Mouse (Mus musculus) intestine, embryonic 16.5 days (tissue): ENCODE data around the gene Gatd1. TPM values are rescaled to one million over a fixed set of nuclear protein-coding genes. Genes with fewer than 3 reads are reported as not detected.
A peak's percentile ranks its signal among the peaks of the same experiment; 100 is the strongest.

ENCODE experiments used
- ATAC-seq: fragments of 200-750 bp; cut with Nextera tagmentation; 2 replicates; pipeline ENCODE4 v1.8.0; 2017; ENCODE audit warnings: moderate TSS enrichment, moderate library complexity
- H3K27ac ChIP-seq: fragments of 300-500 bp; sonication (generic); 2 replicates; pipeline ENCODE4 v1.5.1; 2014; ENCODE audit warnings: mild to moderate bottlenecking, low read length
- H3K27me3 ChIP-seq: fragments of 300-500 bp; sonication (generic); replicated peaks from 2 replicates; pipeline ENCODE4 v1.6.1; 2014; ENCODE audit warnings: low read length, control low read depth, mixed read lengths; ENCODE audit not compliant: control insufficient read depth, insufficient read depth
- H3K36me3 ChIP-seq: fragments of 300-500 bp; sonication (generic); 2 replicates; pipeline ENCODE4 v1.6.1; 2014; ENCODE audit warnings: low read length, control low read depth; ENCODE audit not compliant: control insufficient read depth, insufficient read depth
- H3K4me1 ChIP-seq: fragments of 300-500 bp; sonication (generic); 2 replicates; pipeline ENCODE4 v1.6.1; 2014; ENCODE audit warnings: low read length, control low read depth, mixed read lengths; ENCODE audit not compliant: control insufficient read depth, insufficient read depth
- H3K4me2 ChIP-seq: fragments of 300-500 bp; sonication (generic); 2 replicates; pipeline ENCODE4 v1.6.1; 2014; ENCODE audit warnings: low read depth, low read length, control low read depth
- H3K4me3 ChIP-seq: fragments of 300-500 bp; sonication (generic); 2 replicates; pipeline ENCODE4 v1.5.1; 2014; ENCODE audit warnings: mild to moderate bottlenecking, low read length
- H3K9ac ChIP-seq: fragments of 300-500 bp; sonication (generic); 2 replicates; pipeline ENCODE4 v1.6.1; 2014; ENCODE audit warnings: low read depth, low read length
- H3K9me3 ChIP-seq: fragments of 300-500 bp; sonication (generic); 2 replicates; pipeline ENCODE4 v1.6.1; 2016; ENCODE audit warnings: low read length, control low read depth; ENCODE audit not compliant: control insufficient read depth
- WGBS: fragments of 180-500 bp; shearing (Covaris S2); extraction: QIAGEN DNeasy Blood & Tissue Kit; methylation state at CpG from one replicate; pipeline ENCODE4 v1.1.7; 2014; 5-methylcytosine and 5-hydroxymethylcytosine counted together
- polyA plus RNA-seq: library from polyadenylated mRNA; unstranded; fragments of >200 nt; fragmentation: Nextera tagmentation; extraction: Ambion mirVana; gene quantifications from 2 replicates; pipeline ENCODE4 v1.2.1, GENCODE M21; 2015

Gene Gatd1
- polyA plus RNA-seq, 1 experiment from 2014 or later, result 47.5 TPM

DNA sequence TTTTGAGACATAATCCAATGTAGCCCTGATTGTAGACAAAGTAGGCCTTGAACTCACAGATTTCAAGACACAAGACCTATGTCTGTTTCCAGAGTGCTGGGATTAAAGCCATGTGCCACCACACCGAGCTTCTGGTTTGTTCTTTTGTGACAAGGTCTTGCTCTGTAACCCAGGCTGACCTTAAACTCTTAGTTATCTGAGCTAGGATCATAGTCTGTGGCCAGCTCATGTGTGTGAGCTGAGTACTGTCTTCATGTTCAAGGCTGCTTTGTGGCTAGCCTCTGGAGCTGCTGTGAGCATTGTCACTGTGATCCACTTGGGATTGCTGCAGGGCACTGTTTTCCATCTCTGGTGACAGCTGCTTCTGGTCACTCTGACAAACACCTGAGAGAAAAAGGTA lies 18.6 kb downstream of the Gatd1 start:
- Histone ChIP-seq H3K9ac (no peak overlapping the region), H3K4me3 (no peak overlapping the region), H3K27ac (no peak overlapping the region), H3K27me3 (no peaks in the 10 kb centered on the region), H3K9me3 (no peaks in the 10 kb centered on the region), H3K4me1 (peaks cover 10% of the 10 kb centered on the region), H3K4me2 (no peak overlapping the region), H3K36me3 (peaks cover 8% of the 10 kb centered on the region)
- WGBS, result 80% methylated on average over 1 of the region's 1 CpGs
- ATAC-seq, result no peak

DNA sequence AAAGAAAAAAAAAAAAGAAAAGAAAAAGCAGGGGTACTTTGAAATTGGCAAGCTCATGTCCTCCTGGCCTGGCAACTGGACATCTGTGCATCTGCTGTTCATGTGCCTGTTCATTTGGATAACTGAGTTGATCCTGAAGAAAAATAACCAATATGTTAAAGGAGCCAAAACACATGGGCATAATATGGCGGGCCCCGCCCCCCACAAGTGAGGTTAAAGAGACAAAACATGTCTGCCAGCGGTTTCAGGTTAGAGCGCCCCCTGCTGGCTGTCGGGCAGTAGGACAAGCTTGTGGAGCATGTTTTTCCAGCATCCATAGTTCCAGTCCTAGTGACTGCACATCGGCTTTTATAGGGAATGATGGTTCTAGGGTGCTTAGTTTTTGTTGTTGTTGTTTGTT lies 19.2 kb downstream of the Gatd1 start:
- ATAC-seq, result no peak
- Histone ChIP-seq H3K9me3 (no peaks in the 10 kb centered on the region), H3K27me3 (no peaks in the 10 kb centered on the region), H3K4me2 (no peak overlapping the region), H3K4me1 (peaks cover 10% of the 10 kb centered on the region), H3K4me3 (no peak overlapping the region), H3K27ac (no peak overlapping the region), H3K9ac (no peak overlapping the region), H3K36me3 (peaks cover 2% of the 10 kb centered on the region)
- WGBS, result 25% methylated on average over 6 of the region's 6 CpGs

DNA sequence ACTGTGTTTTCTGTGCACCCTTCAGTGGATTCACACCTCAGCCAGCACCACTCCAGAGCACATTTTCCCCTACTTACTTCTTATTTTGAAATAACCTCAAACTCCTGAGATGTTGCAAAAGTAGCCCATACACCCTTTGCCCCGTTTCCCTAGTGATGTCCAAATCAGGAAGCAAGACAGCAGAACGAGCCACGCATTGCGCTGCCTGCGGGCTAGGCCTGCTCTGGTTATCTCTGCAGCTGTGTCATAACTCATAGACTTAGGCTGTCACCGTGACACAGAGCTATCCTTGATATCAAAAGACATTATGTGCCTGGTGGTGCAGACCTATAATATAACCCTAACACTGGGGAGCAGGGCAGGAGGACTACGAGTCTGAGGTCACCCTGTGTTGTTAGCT lies 19.8 kb downstream of the Gatd1 start:
- 60% methylated on average over 7 of the region's 7 CpGs for WGBS
- no peaks in the 10 kb centered on the region; the same call in 1 of the 2 replicates for H3K36me3 ChIP-seq
- H3K4me2 ChIP-seq, result no peak overlapping the region
- no peak overlapping the region for H3K27ac ChIP-seq
- no peaks in the 10 kb centered on the region for H3K27me3 ChIP-seq
- no peak overlapping the region for H3K4me3 ChIP-seq
- no peaks in the 10 kb centered on the region for H3K9me3 ChIP-seq
- H3K4me1 ChIP-seq, result peaks cover 15% of the 10 kb centered on the region
- H3K9ac ChIP-seq, result no peak overlapping the region
- ATAC-seq, result no peak

DNA sequence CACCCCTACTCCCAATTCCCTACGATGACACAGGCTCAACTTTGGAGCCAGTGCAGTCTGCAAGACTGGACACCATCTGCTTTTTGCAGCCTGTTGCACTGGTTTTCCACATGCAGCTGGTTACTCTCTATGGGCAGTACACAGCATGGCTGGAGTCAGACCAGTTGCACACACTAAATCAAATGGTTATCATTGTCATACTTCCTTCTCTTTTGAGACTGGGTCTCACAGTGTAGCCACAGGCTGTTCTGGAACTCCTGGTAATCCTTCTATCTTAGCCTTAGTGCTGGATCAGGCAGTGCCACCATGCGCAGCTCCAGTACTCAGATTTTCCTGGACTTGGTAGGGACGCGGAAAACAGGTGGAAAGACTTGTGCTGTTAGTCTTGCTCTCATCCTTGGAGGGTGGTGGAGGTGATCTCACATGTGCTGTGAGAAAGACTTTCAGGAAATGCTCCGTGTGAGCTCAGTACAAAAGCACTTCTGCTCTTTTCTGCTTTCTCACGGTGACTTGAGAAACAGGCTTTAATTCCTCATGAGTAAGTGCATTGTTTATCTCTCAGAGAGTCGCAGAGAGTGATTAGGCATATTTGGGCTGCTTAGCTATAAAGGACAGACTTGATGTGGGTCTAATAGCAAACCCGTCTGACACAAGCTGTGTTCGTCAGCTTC lies 21.2 kb downstream of the Gatd1 start:
- Histone ChIP-seq H3K4me3 (peak overlapping the region; percentile 78), H3K4me2 (peak overlapping the region; percentile 94), H3K4me1 (peaks cover 21% of the 10 kb centered on the region), H3K9me3 (no peaks in the 10 kb centered on the region), H3K27ac (peak overlapping the region; percentile 78), H3K27me3 (no peaks in the 10 kb centered on the region), H3K36me3 (no peaks in the 10 kb centered on the region), H3K9ac (peak overlapping the region; percentile 72)
- ATAC-seq, result no peak
- 24% methylated on average over 9 of the region's 9 CpGs for WGBS

DNA sequence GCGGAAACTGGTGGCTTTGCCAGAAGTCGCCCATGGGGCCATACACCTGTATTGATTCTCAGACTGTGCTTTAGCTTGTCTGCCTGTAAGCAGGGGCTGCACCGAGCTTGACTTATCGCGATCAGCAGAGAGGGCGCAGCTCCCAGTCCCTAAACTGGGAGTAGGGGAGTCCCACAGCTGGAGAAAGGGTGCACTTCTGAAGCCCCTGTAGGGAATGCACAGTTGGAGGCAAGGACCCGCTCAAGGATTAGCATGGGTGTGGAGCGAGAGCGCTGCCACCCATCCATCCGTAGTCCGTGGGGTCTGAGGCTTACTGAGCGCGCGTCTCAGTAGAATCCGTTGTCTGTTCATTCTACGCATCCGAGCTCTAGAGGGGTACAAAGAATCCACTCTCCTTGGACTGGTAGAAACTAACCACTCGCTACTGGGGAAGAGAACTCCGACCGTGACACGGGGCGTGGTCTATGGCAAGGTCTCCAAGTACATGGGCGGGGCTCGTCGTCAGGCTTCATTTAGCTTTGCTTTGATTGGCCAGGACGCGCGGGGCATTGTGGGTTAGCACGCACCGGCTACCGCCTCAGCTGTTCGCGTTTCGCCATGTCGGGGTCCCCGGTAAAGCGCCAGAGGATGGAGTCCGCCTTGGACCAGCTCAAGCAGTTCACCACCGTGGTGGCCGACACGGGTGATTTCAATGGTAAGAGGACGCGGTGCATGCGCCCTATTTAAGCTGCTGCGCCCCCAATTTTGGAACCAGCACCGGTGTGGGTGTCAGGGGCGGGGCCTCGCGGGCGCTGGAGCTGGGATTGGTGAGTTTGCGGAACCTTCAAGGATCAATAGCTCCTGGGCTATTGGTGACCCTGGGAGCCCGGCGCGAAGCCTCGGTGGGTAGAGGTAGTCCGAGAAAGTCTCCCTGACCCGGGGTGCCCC lies 22.0 kb downstream of the Gatd1 start, which contains the start of gene Taldo1:
TSS of gene Taldo1 (plus strand) at position 575 of the 927 bp plus-strand sequence.
- peak within 1 kb of the TSS; percentile 78 for H3K4me3 ChIP-seq
- H3K4me1 ChIP-seq, result peaks cover 21% of the 10 kb centered on the region
- no peaks in the 10 kb centered on the region for H3K36me3 ChIP-seq
- H3K9me3 ChIP-seq, result no peaks in the 10 kb centered on the region
- under 1% methylated on average over 57 of the region's 57 CpGs for WGBS
- peak within 1 kb of the TSS; percentile 98 for H3K27ac ChIP-seq
- peak; percentile 85 for ATAC-seq
- H3K27me3 ChIP-seq, result no peaks in the 10 kb centered on the region
- peak within 1 kb of the TSS; percentile 79 for H3K9ac ChIP-seq
- peak within 1 kb of the TSS; percentile 94 for H3K4me2 ChIP-seq

DNA sequence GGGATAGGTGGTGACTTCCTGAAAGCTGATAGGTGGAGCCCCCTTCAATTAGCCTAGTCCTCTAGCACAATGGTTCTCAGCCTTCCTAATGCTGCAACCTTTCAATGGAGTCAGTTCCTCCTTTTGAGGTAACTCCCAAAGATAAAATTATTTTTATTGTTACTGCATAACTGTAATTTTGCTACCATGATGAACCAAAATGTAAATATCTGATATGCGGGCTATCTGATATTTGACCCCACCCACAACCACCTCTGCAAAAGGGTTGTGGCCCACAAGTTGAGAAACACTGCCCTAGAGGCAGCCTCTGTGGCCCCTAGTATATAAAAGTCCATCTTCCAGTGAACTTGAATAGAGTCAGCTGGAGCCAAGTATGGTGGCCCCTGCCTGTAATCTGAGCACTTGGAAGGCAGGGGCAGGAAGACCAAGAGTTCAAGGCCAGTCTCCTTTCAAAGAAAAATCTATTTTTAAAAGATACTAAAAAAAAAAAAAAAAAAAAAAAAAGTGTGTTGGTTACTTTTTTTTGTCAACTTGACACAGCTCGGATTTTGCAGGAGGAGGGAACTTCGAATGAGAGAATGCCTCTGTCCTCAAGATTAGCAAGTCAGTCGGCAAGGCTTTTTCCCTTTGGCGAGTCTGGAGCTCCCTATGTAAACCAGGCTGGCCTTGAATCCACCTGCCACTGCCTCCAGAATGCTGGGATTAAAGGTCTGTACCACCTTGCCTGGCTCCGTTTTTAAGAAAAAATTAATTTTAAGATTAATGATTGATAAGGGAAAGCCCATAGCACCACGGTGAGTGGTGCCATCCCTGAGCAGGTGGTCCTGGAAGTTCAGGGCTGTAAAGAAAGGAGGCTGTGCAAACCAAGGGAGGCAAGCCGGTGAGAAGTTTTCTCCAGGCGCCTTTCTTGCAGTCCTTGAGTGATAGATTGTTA lies 23.3 kb downstream of the Gatd1 start:
- Histone ChIP-seq H3K27me3 (no peaks in the 10 kb centered on the region), H3K4me1 (peaks cover 21% of the 10 kb centered on the region), H3K9me3 (no peaks in the 10 kb centered on the region), H3K27ac (peak overlapping the region; percentile 98), H3K36me3 (no peaks in the 10 kb centered on the region), H3K4me3 (no peak overlapping the region), H3K4me2 (peak overlapping the region; percentile 94), H3K9ac (0 out of 2 replicates have a peak overlapping the region, but pooled peaks have one; percentile 12)
- no peak for ATAC-seq
- WGBS, result 46% methylated on average over 9 of the region's 9 CpGs

DNA sequence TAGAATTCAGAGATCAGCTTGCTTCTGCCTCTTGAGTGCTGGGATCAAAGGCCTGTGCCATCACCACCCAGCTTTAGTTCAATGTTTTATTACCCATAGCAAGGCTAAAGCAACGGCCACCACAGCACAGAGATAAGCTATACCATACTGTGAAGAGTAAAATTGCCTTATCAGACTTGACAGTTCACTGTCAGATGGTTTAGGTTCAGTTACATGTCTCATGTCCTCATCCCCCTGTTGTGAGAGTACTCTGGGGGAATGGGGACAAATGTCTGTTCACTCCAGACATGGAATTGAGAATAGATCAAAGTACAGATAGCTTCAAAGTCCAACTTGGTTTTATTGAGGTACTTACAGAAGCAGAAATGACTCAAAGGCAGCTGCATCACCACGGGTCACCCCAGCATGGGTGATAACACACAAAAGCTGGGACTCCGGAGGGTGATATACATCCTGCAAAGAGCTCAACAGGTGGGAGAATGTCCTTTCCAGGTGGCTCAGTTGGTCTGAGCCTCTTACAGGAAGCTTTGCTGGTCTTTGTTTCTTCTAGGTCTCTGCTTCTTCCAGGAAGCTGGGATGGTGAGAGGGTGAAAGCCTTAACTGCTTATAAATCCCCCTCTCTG lies 25.3 kb downstream of the Gatd1 start:
- Histone ChIP-seq H3K27me3 (no peaks in the 10 kb centered on the region), H3K4me3 (no peak overlapping the region), H3K9ac (no peak overlapping the region), H3K9me3 (no peaks in the 10 kb centered on the region), H3K36me3 (no peaks in the 10 kb centered on the region), H3K4me2 (peak overlapping the region; percentile 10; the same call in 1 of the 2 replicates), H3K27ac (peak overlapping the region; percentile 98), H3K4me1 (peaks cover 21% of the 10 kb centered on the region)
- peak; percentile 62 for ATAC-seq
- 41% methylated on average over 3 of the region's 3 CpGs for WGBS

DNA sequence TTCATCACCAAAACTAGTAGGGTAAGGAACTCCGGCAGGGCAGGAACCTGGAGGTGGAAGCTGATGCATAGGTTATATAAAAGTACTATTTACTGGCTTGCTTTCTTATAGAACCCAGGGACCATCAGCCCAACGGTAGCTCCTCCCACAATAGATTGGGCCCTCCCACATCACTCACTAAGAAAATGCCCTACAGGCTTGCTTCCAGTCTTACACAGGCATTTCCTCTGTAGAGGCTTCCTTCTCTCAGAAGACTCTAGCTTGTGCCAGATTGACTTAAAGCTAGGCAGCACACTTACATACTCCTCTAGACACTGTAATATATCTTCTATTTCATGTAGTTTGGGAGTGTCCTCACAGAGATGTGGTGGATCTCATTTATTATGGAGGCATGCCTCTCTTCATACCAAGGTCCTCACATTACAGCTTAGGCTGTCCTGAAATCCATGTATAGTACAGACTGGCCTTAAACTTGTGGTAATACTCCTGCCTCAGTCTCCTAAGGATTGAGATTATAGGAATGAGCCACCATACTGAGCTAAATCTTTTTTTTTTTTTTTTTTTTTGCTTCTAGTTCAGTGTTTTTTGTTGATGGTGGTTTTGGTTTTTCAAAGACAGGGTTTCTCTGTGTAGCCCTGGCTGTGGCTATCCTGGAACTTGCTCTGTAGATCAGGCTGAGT lies 26.0 kb downstream of the Gatd1 start:
- Histone ChIP-seq H3K4me1 (peaks cover 18% of the 10 kb centered on the region), H3K36me3 (no peaks in the 10 kb centered on the region), H3K9me3 (no peaks in the 10 kb centered on the region), H3K4me2 (no peak overlapping the region), H3K4me3 (no peak overlapping the region), H3K27me3 (no peaks in the 10 kb centered on the region), H3K9ac (no peak overlapping the region), H3K27ac (peak overlapping the region; percentile 98)
- no peak for ATAC-seq
- WGBS, result 46% methylated on average over 2 of the region's 2 CpGs
